Mouse (Mus musculus): ENCODE measurements around the gene Pnp.

- TF ChIP-seq CTCF (IDR thresholded peaks at IDR 0.05; ENCODE audit: extremely low read depth, insufficient read length, insufficient replicate concordance, low read depth, low read length) (no peak), POLR2A (IDR thresholded peaks at IDR 0.05; ENCODE audit: low read depth, low read length) (no peak)
Observed at GRCm38 (mm10) chr14:50896747-50897373, 34.0 kb upstream of the Pnp start.
